Mouse (Mus musculus): Measurements from ENCODE around the gene Prdx5. TPM values are rescaled to one million over a fixed set of nuclear protein-coding genes. Genes with fewer than 3 reads are reported as not detected.

Prdx5 gene
- polyA plus RNA-seq, 1 experiment from 2014 or later, result 272 TPM

DNA sequence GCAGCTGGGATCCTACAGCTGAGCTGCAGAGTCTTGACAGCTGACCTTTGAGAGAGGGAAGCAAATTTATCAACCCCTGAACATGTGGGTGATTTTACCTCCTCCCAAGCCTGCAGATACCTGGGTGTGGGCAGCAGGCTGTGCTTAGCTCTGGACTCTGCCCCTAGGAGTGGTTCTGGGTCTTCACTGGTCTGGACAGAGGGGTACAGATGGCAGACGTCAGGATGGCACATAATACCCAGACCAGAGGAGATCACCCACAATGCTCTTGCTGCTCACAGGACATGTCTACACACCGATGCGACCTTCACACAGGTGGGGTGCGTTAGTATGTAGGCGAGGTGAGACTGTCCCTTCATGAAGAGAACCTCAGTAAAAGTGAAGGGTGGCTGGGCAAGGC, 39.6 kb upstream of the Prdx5 start:
- H3K9me3 ChIP-seq (ENCODE audit: control insufficient read depth, low read length), result no peaks in the 10 kb centered on the region
- no peak overlapping the region for H3K27ac ChIP-seq (ENCODE audit: low read length)
- 85% methylated on average over 5 of the region's 5 CpGs for WGBS
- ATAC-seq, result no peak
- H3K4me2 ChIP-seq (ENCODE audit: low read length), result no peak overlapping the region
- H3K36me3 ChIP-seq (ENCODE audit: control insufficient read depth, insufficient read depth), result peaks cover 2% of the 10 kb centered on the region; the same call in 1 of the 2 replicates
- H3K4me3 ChIP-seq (replicated peaks; ENCODE audit: low read length), result no peak overlapping the region
- H3K4me1 ChIP-seq (replicated peaks; ENCODE audit: control insufficient read depth, insufficient read depth, low read length), result peaks cover 17% of the 10 kb centered on the region
- no peaks in the 10 kb centered on the region for H3K27me3 ChIP-seq (replicated peaks; ENCODE audit: control insufficient read depth, insufficient read depth, low read length)
- 0 out of 2 replicates have a peak overlapping the region, but pooled peaks have one; percentile 7 for H3K9ac ChIP-seq (replicated peaks; ENCODE audit: low read depth, low read length)

DNA sequence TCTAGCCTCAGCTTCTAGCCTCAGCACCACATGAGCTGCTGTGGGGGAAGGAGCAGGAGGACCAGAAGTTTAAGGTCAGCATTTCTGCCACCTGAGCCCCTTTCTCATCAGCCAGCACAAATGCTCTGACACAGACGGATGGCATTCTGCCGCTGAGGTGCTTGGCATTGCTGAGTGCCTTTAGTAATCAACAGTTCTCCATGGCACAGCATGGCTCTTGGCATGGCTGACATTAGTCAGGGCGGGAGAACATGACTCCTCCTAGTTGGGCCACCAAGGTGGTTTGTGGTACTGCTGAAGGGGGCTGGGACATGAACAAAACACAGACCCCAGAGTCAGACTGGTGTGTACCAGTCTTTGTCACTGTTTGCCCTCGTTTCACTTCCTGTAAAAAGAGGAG, 38.3 kb upstream of the Prdx5 start:
- H3K9me3 ChIP-seq (ENCODE audit: control insufficient read depth, low read length), result no peaks in the 10 kb centered on the region
- peaks cover 2% of the 10 kb centered on the region; the same call in 1 of the 2 replicates for H3K36me3 ChIP-seq (ENCODE audit: control insufficient read depth, insufficient read depth)
- ATAC-seq, result no peak
- peaks cover 17% of the 10 kb centered on the region for H3K4me1 ChIP-seq (replicated peaks; ENCODE audit: control insufficient read depth, insufficient read depth, low read length)
- H3K27ac ChIP-seq (ENCODE audit: low read length), result no peak overlapping the region
- WGBS, result 70% methylated on average over 4 of the region's 4 CpGs
- no peak overlapping the region for H3K9ac ChIP-seq (replicated peaks; ENCODE audit: low read depth, low read length)
- no peak overlapping the region for H3K4me3 ChIP-seq (replicated peaks; ENCODE audit: low read length)
- H3K27me3 ChIP-seq (replicated peaks; ENCODE audit: control insufficient read depth, insufficient read depth, low read length), result no peaks in the 10 kb centered on the region
- no peak overlapping the region for H3K4me2 ChIP-seq (ENCODE audit: low read length)

DNA sequence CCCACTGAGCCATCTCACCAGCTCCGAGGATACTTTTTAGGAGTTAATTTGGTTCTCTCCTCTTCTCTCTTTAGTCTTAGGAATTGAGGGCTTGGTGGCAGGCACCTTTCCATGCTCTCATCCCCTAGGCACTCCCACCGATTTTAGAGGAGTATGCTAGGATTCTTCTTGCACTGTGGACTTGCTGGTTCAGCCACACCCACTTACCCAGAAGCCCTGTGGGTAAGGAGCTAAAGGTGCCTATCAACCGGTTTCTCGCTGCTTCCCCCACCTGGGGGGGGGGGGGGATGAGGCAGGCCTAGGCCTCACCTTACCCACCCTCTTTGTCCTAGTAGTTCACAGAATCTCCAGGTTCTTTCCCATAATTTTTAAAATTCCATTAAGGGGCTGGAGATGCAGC, 37.8 kb upstream of the Prdx5 start:
- H3K27me3 ChIP-seq (replicated peaks; ENCODE audit: control insufficient read depth, insufficient read depth, low read length), result no peaks in the 10 kb centered on the region
- H3K9me3 ChIP-seq (ENCODE audit: control insufficient read depth, low read length), result no peaks in the 10 kb centered on the region
- H3K9ac ChIP-seq (replicated peaks; ENCODE audit: low read depth, low read length), result no peak overlapping the region
- no peak overlapping the region for H3K4me2 ChIP-seq (ENCODE audit: low read length)
- no peak overlapping the region for H3K4me3 ChIP-seq (replicated peaks; ENCODE audit: low read length)
- H3K36me3 ChIP-seq (ENCODE audit: control insufficient read depth, insufficient read depth), result peaks cover 2% of the 10 kb centered on the region; the same call in 1 of the 2 replicates
- H3K4me1 ChIP-seq (replicated peaks; ENCODE audit: control insufficient read depth, insufficient read depth, low read length), result peaks cover 17% of the 10 kb centered on the region
- 50% methylated on average over 4 of the region's 4 CpGs for WGBS
- H3K27ac ChIP-seq (ENCODE audit: low read length), result no peak overlapping the region
- ATAC-seq, result no peak

DNA sequence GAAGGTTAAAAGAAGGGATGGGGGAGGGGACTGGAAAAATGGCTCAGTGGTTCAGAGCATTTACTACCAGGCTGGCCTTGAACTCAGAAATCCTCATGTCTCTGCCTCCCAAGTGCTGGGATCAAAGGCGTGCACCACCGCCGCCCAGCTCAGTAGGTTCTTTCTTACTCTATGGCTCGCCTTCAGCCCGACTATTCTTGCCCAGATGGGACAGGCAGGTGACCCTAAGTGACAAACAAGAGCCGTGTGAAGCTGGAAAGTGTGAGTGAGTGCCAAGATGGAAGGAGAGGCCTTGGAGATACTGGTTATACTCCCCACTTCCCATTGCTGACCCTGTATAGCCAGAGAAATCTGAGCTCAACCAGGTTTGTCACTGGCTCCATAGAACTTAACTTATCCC, 33.8 kb upstream of the Prdx5 start:
- Histone ChIP-seq H3K4me3 (replicated peaks; ENCODE audit: low read length) (no peak overlapping the region), H3K27me3 (replicated peaks; ENCODE audit: control insufficient read depth, insufficient read depth, low read length) (no peaks in the 10 kb centered on the region), H3K9ac (replicated peaks; ENCODE audit: low read depth, low read length) (no peak overlapping the region), H3K9me3 (ENCODE audit: control insufficient read depth, low read length) (no peaks in the 10 kb centered on the region), H3K4me2 (ENCODE audit: low read length) (no peak overlapping the region), H3K4me1 (replicated peaks; ENCODE audit: control insufficient read depth, insufficient read depth, low read length) (peaks cover 31% of the 10 kb centered on the region), H3K36me3 (ENCODE audit: control insufficient read depth, insufficient read depth) (peaks cover 2% of the 10 kb centered on the region; the same call in 1 of the 2 replicates), H3K27ac (ENCODE audit: low read length) (no peak overlapping the region)
- ATAC-seq, result no peak
- 96% methylated on average over 6 of the region's 6 CpGs for WGBS

DNA sequence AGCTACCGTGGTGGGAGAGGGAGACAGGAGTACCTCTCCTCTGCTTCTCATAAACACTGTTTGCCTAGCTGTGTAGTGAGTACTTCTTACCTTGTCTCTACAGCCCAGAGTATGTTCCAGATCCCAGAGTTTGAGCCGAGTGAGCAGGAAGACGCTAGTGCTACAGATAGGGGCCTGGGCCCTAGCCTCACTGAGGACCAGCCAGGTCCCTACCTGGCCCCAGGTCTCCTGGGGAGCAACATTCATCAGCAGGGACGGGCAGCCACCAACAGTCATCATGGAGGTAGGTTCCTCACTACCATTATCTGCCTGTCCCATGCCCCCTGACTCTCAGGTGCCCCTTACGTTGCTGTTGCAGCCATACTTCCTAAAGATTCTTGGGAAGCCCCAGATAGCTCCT, 32.9 kb upstream of the Prdx5 start:
- ATAC-seq, result no peak
- Histone ChIP-seq H3K9me3 (ENCODE audit: control insufficient read depth, low read length) (no peaks in the 10 kb centered on the region), H3K4me1 (replicated peaks; ENCODE audit: control insufficient read depth, insufficient read depth, low read length) (peaks cover 34% of the 10 kb centered on the region), H3K9ac (replicated peaks; ENCODE audit: low read depth, low read length) (peak overlapping the region; percentile 99), H3K27ac (ENCODE audit: low read length) (peak overlapping the region; percentile 97), H3K4me2 (ENCODE audit: low read length) (peak overlapping the region; percentile 88), H3K4me3 (replicated peaks; ENCODE audit: low read length) (peak overlapping the region; percentile 98), H3K27me3 (replicated peaks; ENCODE audit: control insufficient read depth, insufficient read depth, low read length) (no peaks in the 10 kb centered on the region), H3K36me3 (ENCODE audit: control insufficient read depth, insufficient read depth) (peaks cover 2% of the 10 kb centered on the region; the same call in 1 of the 2 replicates)
- whole genome bisulfite sequencing, result 23% methylated on average over 5 of the region's 5 CpGs

DNA sequence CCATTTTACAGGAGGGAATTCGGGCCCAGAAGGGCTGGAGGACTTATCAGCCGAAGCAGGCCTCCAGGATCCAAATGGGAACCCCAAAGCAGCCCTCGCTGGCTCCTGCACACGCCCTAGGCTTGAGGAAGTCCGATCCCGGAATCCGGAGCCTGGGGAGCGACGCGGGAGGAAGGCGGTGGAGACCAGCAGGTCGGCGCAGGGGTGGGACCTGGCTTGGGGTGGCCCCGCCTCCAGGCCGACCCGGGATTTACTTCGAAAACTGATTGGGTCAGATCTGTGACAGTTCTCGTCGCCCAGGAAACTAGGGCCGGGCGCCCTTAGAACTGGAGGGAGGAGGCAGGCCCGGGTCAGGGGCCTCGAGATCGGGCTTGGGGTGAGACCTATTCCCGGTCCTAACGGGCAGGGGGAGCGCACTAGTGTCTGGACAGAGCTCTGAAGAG, 32.4 kb upstream of the Prdx5 start, which contains the start of gene Gpr137:
Gene Gpr137, minus strand, starts transcription at position 232 of the 443 bp plus-strand sequence.
- H3K4me1 ChIP-seq (replicated peaks; ENCODE audit: control insufficient read depth, insufficient read depth, low read length), result peaks cover 34% of the 10 kb centered on the region
- under 1% methylated on average over 27 of the region's 27 CpGs for WGBS
- H3K27me3 ChIP-seq (replicated peaks; ENCODE audit: control insufficient read depth, insufficient read depth, low read length), result no peaks in the 10 kb centered on the region
- H3K9me3 ChIP-seq (ENCODE audit: control insufficient read depth, low read length), result no peaks in the 10 kb centered on the region
- peak within 1 kb of the TSS; percentile 99 for H3K9ac ChIP-seq (replicated peaks; ENCODE audit: low read depth, low read length)
- peak within 1 kb of the TSS; percentile 98 for H3K4me3 ChIP-seq (replicated peaks; ENCODE audit: low read length)
- peak; percentile 87 for ATAC-seq
- peak within 1 kb of the TSS; percentile 97 for H3K27ac ChIP-seq (ENCODE audit: low read length)
- peaks cover 2% of the 10 kb centered on the region; the same call in 1 of the 2 replicates for H3K36me3 ChIP-seq (ENCODE audit: control insufficient read depth, insufficient read depth)
- H3K4me2 ChIP-seq (ENCODE audit: low read length), result peak within 1 kb of the TSS; percentile 99

DNA sequence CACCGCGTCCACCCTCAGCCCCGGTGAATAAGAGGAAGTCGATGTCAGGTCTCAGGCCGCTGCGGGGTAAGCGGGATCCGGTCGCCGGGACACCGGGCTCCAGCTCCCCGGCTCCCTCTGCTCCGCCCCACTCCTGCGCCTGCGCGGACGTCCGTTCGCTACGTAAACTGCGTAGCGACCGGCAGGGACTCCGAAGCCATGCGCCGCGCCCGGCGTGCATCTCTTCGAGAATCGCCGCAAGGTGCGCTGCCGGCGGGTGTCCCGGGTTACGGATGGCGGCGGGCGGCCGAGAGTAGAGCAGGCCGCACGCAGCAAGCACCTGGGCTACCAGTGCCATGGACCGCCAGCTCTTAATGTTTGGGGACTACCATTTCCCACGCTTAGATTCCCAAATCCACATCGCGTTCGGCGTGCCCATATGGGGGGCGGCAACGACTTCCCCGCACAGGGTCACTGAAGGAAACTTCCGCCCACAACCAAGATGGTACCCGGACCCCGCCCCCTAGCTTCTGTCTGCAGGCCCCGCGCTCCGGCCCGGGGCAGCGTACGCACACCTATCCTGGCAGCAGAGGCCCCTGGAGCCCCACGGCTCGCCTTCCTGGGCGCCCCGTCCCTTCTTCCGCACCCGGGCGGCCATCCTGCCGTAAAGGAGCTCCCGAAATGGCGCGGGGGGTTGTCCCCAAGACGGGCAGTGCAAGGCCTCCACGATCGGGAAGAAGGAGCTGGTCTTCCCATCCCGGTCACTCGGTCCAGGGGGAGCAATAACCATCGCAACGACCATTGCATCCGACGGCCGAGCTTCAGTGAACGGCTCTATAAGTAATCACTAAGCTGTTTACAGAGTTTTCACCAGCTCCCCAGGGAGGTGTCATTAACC, 31.7 kb upstream of the Prdx5 start, which contains the start of gene Bad:
Gene Bad, plus strand, starts transcription at position 490 of the 877 bp plus-strand sequence.
- WGBS, result under 1% methylated on average over 83 of the region's 83 CpGs
- Histone ChIP-seq H3K27ac (ENCODE audit: low read length) (peak within 1 kb of the TSS; percentile 97), H3K4me2 (ENCODE audit: low read length) (peak within 1 kb of the TSS; percentile 99), H3K27me3 (replicated peaks; ENCODE audit: control insufficient read depth, insufficient read depth, low read length) (no peaks in the 10 kb centered on the region), H3K4me3 (replicated peaks; ENCODE audit: low read length) (peak within 1 kb of the TSS; percentile 98), H3K36me3 (ENCODE audit: control insufficient read depth, insufficient read depth) (peaks cover 2% of the 10 kb centered on the region; the same call in 1 of the 2 replicates), H3K4me1 (replicated peaks; ENCODE audit: control insufficient read depth, insufficient read depth, low read length) (peaks cover 34% of the 10 kb centered on the region), H3K9me3 (ENCODE audit: control insufficient read depth, low read length) (no peaks in the 10 kb centered on the region), H3K9ac (replicated peaks; ENCODE audit: low read depth, low read length) (peak within 1 kb of the TSS; percentile 99)
- ATAC-seq, result peak; percentile 84

DNA sequence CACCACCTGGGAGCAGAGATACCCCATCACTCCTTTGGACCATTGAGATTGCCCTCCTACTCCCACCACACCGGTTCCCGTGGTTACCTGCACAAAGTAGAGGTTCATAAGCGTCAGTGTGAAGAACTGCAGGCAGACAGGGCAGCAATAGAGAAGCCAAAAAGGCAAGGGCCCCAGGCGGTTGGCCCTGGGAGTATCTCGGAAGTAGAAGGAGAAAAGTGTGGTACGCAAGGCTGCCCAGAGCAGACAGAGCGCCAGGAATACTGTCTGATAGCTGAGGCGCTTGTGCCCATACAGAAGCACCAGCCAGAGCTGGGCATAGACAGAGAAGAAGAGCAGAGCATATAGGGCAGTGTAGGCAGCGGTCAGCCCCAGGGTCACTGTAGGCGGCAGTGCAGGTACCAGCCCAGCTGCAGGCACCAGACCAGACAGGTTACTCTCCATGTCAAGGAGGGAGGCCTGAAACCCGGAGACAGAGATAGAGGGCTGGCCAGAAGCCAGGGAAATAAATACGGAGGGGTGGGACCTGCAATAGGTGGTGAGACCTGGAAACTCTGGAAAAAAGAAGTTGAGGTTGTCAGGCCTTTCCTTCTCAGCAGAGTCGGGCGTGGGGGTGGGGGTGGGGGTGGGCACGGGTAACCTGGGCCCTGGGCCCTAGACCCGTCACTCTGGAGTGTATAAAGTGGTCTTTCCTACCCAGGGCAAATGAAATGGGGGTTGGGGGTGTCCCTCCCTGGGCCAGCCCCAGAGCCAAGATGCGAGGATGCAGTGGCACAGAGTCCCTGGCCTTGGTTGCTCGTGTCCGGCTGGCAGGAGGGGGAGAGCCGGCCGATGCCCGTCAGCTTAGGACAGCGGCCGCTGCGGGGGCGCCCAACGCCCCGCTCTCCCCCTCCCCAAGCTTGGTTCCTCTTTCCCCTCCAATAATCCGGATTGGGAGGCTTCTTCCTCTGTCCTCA, 30.8 kb upstream of the Prdx5 start:
- Histone ChIP-seq H3K9ac (replicated peaks; ENCODE audit: low read depth, low read length) (peak overlapping the region; percentile 99), H3K36me3 (ENCODE audit: control insufficient read depth, insufficient read depth) (no peaks in the 10 kb centered on the region), H3K9me3 (ENCODE audit: control insufficient read depth, low read length) (no peaks in the 10 kb centered on the region), H3K27ac (ENCODE audit: low read length) (no peak overlapping the region; the same call in 1 of the 2 replicates), H3K4me3 (replicated peaks; ENCODE audit: low read length) (peak overlapping the region; percentile 98), H3K27me3 (replicated peaks; ENCODE audit: control insufficient read depth, insufficient read depth, low read length) (peaks cover 7% of the 10 kb centered on the region), H3K4me1 (replicated peaks; ENCODE audit: control insufficient read depth, insufficient read depth, low read length) (peaks cover 34% of the 10 kb centered on the region), H3K4me2 (ENCODE audit: low read length) (peak overlapping the region; percentile 99)
- 18% methylated on average over 29 of the region's 29 CpGs for WGBS
- peak; percentile 2; the same call in 1 of the 2 replicates for ATAC-seq

Data from forebrain, embryonic 16.5 days (tissue).